Mouse (Mus musculus): ENCODE results near the gene Gm10840.

The Gm10840 gene

DNA sequence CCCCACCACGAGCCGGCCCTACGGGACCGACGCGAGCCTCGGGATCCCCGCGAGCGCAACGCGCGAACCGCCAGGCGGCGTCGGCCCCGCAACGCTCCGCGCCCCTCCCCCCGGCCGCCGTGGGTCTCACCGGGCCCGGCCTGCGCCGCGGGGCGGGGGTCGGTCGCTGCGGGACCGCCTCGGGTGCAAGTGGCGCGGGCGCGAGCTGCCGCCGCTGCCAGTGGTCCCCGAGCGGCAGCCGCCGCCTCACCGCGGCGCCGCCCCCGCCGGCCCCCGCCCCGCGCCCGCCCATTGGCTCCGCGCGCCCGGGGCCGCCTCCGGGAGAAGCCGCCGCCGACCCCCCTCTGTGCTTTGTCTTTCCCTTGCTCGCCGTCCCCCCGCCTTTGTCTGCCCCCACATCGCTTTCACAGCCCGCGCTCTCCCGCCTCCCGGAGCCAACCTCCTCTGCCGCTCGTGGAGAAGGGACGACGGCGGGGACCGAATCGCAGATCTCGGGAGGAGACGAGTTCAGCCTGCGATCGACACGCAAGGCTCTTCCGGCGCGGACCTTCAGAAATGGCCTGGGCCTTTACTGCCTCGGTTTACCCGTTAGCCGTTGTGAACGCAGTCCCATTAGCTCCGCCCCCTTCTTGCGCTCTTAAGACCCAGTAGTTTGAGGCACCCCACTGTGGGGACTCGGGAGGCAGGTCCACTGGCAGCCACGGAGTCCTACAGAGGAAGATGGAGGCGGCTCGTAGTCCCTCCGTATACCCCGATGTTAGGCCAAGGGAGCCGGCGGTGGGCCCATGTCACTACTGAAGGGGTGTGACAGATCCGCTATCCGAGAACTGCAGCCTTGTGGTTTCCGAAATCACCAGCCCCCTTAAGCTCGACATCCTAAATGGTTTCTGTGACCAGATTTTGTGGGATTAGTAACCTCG is 469 bp upstream of the Gm10840 start:
- DNase-seq, result peak; percentile 88

DNA sequence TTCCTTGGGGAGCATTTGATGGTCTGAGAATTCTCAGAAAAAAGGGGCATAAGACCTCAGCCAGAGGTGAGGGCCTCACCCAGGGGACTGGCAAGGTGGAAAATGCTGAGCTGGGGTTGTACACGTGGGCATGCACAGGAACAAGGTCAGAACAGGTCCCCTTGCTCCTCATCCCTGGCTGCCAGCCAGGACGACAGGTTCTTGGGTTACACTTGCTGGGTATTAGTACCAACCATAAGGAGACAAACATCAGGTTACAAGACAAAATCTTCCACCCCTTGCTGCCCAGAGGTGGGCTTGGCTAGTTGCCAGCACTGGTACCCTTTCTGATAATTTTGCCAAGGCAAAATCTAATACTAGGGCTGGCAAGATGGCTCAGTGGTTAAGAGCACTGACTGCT is 1.6 kb downstream of the Gm10840 start:
- DNase-seq, result peak; percentile 70

DNA sequence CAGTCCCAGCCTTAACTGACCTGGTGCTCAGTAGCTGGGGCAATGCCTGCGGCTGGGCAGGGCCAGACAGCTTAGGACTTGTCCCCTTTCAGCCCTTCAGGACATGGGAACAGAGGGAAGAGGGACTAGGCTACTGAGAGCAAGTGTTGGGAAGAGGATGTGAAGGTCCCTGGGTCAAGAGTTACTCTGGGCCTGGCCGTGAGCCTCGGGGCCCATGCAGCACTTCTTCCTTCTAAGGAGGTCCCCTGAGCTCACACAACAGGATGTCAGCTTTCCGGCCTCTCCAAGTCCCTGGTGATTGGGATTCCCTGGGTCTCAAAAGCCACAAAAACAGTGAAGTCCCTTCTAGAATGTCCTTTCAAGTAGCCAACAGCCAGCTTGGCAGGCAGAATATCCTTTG is 2.9 kb downstream of the Gm10840 start:
- no peak for DNase-seq

DNA sequence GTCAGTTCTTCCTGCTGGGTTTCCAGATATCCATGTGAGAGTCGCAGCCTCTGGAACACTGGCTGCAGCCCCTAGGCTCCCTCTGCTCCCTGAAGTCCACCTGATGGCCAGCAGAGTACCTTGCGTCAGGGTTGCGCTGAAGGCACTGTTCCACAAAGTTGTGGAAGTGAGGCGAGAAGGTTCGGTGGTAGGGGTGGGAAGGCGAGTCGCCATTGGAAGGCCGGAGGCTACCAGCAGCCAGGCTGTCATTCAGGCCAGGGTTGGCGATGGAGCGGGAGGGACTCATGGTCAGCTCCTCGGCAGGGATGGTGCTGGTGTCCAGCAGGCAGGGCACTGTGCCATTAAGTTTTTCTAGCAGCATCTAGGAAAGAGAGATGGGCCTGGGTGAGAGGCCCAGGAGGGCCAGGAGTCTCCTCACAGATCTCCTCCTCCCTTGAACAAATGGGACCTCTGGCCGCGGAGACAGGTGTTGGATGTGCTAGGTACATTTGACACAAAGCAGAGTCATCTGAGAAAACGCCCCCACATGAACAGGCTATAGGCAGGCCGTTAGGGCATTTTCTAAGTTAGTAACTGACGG is 4.0 kb downstream of the Gm10840 start:
- no peak for DNase-seq

DNA sequence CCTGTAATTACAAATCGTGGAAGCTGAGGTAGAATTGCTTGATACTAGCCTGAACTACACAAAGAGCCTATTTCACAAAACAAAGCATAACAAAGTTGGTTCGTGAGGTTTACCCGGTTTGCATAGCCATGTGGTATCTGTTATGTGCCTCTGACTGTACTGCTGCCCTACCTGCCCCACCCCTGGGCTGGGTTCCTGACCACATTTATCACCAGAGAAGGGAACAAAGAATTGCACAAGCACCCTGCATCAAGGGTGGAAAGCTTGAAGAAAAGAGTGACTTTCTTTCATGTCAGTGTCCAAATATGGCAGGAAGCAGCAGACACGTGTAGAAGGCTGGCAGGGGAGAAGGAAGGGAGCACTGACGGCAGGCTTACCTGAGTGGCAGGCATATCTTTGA is 6.8 kb downstream of the Gm10840 start:
- DNase-seq, result no peak

DNA sequence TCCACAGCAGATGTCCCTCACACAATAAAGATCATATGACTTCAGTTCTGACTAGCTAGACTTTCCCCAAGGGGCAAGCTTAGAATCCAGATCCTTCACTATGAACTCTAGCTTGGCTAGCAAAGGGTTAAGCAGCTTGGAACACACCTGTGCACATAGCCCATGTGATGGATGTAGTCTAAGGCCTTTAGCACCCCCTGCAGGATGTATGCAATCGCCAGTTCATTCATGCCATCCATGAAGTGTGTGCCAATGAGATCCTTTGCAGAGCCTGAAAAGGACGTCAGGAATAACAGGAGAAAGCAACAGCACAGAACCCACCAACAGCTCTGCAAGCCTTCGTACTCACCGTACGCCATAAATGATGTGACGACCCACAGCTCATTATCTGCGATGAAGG is 10.2 kb downstream of the Gm10840 start:
- DNase-seq, result no peak

DNA sequence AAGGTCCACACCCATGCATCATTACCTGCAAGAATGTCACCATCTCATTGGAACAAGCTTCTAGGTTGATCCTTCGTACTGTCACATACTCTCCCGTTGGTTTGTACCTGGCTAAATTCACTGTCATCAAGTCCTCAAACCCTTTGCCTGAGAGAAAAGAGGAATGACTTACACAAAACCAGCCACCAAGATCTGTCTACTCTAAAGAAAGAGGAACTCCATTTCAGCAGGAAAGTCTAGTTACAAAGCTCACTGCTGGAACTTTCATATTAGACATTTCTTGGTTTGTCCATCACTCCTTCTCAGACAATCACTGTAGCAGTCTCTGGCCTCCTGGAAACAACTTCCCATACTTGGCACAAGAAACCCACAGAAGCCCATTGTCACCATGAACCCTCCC is 12.6 kb downstream of the Gm10840 start:
- DNase-seq, result no peak

DNA sequence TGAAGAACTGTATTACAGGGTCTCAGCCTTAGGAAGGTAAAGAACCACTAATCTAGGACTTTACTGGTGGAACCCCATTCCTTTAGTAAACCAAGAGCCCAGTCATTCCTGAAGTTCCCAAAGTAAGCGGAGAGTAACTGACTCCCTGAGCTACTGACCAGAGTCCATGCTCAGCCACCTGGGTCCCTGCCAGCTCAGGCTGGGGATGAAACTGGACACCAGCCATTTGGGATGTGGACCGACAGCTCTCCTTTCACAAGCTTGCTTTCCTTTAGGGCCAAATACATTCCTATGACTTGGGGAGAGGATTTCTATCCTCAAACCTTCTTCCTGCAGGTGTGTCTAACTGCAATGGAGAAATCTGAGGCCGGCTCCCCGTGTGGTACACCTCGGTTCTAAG is 13.7 kb downstream of the Gm10840 start:
- DNase-seq, result peak; percentile 77

DNA sequence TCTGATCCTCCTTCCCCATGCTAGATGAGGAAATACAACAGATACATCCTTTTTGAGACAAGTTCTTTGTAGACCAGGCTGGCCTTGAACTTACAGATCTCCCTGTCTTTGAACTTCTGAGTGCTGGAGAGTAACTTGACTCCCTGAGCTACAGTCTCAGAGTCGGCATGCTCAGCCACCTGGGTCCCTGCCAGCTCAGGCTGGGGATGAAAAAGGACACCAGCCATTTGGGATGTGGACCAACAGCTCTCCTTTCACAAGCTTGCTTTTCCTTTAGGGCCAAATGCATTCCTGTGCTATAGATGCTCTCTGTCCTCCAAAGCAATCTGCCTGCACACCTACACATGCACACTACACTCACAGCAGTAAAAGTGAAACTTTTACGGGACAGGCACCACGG is 14.4 kb downstream of the Gm10840 start:
- peak; percentile 75 for DNase-seq

DNA sequence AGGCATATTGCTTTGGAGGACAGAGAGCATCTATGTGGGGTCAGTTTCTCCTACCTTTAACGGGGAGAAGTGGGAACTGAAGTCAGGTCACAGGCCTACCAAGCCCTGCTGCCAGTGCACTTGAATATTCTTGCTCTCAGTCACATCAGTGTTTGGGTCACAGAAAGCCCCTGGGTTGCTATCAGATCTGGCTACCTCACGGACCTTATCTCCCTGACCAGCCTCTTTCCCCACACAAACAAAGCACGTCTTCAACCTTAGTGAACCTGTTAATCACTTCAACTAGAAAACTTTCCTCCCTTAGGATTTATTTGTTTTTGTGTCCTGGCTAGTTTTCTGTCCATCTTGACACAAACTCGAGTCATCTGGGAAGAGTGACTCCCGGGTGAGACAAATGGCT is 15.7 kb downstream of the Gm10840 start:
- DNase-seq, result no peak

DNA sequence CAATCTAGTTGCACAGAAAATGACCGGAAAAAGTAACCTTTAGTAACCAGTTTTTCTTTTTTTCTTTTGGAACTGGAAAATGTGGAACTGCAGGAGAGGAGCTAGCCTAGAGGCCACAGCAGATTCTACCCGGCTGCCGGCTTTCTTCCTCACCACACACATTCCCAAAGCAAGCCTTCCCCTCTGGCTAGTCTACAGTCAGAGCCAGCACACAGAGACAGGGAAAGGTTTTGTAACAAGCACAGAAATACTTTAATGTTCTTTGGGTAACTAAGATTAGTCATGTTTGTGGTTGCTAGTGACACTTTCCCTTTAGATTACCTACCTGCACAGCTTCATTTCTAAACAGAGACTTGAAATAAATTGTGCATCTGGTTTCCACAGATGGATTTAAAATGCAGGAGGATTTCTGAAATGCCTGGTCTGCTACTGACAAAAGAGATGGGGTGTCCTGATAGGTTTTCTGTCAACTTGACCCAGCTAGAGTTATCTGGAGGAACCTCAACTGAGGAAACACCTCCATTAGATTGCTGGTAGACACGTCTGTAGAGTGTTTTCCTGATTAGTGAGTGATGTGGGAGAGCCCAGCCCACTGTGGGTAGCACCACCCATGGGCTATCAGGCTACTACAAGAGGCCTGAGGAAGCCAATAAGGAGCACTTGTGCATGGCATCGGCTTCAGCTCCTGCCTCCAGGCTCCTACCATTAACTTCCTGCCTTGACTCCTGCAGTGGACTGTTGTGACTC is 17.6 kb downstream of the Gm10840 start:
- no peak for DNase-seq

DNA sequence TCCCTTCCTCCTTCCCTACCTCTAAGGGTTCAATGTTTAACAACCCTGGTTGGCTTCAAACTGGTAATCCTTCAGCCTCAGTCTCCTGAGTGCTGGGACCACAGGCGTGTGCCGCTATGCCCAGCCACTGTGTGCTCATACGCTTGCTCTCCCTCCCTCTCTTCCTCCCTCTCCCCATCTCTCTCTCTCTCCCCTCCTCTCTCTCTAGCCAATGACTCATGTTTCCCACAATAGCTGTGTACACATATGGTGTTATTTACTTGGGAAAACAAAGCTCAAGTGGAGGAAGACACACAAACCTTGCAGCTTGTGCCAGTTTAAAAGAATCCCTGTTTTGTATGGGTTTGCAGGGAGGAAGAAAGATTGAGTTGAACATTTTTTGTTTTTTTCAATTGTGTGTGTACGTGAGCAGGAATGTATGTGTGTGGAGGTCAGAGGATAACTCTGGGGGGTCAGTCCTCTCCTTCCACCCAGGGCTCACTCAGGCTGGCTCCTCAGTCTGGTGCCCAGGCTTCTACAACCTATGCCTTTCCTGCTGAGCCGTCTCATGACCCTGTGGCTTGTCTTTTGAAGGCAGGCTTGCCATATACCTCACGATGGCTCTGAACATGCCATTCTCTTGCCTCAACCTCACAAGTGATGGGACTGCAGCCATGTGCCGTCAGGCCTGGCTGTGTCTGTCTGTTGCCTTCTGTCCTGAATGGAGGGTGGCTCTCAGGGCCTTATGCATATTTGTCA is 19.2 kb downstream of the Gm10840 start:
- peak; percentile 85 for DNase-seq

DNA sequence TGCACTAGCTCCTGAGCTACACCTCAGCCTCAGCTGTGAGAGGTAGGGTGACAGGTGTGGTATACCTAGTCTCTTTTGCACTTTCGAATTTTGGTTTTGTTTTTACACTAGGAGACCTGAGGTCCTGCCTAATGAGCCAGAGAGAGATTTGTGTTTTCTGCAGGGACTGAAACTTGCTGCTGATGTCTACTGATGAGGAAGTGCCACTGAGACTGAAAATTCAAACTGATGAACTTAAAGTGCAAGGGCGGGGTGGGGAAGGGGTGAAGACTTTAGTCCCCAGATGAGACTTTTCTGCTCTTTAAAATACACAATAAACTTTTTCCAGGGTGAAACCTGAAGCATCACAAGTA is 19.8 kb downstream of the Gm10840 start:
- no peak for DNase-seq

DNA sequence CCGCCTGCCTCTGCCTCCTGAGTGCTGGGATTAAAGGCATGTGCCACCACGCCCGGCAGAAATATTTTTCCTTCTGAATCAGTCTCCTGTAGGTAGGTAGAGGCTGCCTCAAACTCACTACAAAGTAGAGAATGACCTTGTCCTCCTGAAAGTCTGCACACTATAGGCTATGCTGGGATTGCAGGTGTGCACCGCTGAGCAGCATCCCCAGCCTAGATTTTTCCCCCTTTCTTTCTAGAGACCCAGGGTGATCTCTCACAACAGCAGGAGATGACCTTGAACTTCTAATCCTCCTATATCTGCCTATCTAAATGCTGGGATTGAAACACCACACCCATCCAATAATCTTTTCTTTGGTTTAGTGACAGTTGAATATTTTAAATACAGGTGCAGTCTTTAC is 26.7 kb downstream of the Gm10840 start:
- DNase-seq, result no peak

DNA sequence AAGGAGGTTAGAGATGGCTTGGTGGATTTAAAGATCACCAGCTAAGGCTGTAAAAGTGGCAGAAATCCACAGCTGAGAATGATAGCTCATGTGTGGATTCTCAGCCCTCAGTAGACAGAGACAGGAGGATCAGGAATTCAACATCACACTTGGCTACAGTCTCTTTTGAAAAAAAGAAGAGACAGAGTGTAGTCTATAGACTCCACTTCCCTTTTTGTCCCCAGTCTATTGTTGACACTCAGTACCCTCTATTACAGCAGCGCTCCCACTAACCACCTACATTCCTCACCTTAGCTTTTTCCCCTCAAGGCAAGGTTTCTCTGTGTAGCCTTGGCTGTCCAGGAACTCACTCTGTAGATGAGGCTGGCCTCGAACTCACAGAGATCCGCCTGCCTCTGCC is 31.1 kb downstream of the Gm10840 start:
- DNase-seq, result no peak

DNA sequence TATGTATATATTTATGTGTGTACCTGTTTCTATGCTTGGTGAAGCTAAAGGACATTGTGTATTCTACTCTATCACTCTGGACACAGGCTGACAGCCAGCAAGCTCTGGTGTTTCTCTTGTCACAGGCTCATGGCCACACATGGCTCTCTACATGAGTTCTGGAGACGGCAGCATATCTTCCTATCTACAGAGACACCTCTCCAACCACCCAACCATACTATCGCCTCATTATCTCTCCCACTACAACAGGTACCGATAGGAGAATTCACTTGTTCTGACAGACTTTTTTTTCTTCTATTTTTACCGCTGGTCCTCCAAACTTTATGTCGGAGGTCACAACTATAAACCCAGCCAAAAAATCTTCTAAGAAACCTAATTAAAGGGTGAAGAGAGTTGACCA is 31.6 kb downstream of the Gm10840 start:
- no peak for DNase-seq

DNA sequence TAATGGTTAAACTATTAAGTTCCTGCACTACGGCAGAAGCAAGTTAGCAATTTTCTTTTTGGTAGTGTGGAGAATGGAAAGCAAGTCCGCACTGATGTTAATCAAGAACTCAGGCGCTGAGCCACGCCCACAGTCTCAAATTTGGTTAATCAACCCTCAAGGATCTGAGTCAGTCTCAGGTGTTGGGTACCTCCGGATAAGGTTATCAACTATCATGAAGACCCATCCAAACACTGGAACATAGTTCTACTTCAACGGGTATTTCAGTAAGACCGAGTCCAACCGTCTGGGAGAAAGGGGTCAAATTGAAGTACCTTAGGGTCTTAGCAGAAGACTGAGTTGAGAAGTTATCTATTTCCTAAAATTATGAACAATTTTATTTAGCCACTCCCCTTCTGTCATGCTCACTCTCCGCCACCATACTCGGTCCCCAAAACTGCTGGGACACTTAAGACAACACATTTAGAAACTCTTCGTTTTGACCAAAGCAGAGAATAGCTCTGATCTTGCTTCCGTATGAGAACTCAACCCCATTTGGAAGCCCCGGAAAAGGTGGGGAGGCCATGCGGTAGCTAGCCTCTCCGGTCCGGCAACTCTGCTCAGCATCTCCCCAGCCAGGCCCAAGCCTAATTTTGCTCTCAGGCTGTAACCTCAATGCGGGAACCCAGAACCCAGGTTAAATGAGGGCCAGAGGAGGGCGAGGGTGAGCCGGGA is 32.2 kb downstream of the Gm10840 start:
- no peak for DNase-seq

DNA sequence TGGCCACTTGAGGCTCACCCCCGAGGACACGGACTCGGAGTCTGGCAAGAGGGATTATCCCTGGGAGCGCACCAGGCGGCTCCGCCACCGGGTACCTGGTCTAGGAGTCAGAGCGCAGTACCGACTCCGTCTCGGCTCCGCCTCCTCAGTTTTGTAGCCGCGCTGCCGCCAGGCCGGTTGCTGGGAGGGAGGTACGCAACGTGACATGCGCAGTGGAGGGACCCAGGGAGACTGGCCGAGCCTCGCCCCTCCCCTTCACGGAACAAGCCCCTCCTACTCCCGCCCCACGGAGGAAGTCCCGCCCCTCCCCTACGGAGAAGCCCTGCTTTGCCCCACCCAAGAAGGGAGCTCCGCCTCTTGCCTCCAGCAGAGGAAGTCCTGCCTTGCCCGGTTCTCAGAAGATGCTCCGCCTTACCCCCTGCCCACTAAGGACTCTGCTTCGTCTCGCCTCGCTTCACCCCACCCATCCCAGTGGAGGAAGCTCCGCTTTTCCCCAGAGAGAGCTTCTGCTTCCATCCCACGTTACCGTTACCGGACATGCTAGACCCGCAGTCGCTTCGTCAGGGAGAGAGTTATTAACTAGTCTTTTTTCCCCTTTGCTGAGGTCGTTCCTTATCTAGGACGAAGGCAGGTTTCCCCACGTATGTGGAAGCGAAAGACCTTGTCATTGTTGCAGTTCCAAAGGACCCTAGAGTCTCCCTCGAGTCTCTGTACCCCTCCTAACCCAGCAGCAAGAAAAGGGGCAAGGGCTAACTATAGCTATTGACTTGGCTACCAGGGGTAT is 32.9 kb downstream of the Gm10840 start:
- DNase-seq, result peak; percentile 98

DNA sequence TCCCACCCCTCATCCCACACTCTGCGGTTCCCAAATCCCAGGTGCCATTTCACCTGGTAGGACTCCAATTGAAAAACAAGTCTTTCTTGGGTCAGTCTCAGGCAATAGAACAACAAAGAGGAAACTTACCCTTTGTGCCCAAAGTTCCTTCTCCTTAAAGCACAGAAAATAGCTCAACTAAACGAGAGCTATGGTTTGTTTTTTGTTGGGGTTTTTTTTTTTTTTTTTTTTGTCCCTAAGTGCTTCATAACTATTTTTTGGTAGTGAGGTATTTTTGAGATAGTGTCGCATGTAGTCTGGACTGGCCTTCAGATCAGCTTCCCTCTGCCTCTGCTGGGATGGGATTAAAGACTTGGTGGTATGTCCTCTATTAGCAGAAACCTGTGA is 33.5 kb downstream of the Gm10840 start:
- DNase-seq, result no peak

DNA sequence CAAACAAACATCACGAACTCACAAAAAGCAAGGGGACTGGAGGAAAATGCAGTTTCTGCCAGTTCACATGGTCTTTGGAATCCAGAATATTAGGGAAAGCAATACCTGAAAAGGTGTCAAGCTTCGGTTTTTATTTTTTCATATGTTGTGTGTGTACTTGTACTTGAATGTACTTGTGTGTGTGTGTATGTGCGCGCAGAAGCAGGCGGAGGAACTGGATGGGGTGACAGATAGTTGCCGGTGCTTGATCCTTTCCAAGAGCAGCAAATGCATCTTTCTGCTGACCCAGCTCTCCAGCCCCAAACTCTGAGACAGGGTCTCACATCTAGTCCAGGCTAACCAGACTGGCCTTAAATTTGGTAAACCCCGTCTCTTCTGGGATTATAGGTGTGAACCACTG is 34.2 kb downstream of the Gm10840 start:
- DNase-seq, result no peak

DNA sequence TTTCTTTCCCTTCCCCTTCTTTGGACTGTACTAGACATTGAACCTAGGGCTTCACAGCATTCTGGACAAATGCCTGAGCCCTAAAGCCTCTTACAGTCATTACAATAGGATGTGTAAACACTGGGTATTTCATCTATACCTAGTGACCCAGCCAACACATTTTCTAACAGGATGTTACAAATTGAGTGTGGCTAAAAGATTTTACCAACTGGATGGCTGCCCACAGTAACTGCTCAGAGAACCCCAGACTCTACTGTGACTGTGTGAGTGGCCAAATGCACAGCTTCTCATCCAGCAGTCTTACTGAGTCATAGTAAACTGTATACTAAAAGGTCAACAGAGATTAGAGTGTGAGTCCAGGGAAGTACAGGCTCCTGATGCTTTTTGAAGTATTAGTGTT is 34.7 kb downstream of the Gm10840 start:
- no peak for DNase-seq

DNA sequence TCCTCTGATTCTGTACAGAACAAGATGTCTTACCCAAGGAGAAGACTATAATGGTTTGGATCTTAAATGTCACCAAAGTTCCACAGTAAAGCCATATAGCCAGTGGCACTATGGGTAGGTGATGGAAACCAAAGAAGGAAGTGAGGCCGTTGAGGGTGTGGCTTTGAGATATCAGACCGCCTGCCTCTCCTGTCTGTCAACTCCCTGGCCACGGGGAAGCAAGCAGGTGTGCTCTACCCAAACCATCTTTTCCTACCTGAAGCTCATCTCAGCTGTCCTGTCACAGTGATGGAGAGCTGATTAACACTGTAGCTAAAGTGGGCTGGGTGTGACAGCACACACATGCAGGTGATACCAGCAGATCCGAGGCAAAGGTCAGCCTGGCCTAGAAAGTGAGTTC is 37.6 kb downstream of the Gm10840 start:
- no peak for DNase-seq

All from cerebellum, adult 11-12 months (tissue).